Comparison of ENCODE assay signal across 8 mouse cellular contexts in the genomic region with DNA sequence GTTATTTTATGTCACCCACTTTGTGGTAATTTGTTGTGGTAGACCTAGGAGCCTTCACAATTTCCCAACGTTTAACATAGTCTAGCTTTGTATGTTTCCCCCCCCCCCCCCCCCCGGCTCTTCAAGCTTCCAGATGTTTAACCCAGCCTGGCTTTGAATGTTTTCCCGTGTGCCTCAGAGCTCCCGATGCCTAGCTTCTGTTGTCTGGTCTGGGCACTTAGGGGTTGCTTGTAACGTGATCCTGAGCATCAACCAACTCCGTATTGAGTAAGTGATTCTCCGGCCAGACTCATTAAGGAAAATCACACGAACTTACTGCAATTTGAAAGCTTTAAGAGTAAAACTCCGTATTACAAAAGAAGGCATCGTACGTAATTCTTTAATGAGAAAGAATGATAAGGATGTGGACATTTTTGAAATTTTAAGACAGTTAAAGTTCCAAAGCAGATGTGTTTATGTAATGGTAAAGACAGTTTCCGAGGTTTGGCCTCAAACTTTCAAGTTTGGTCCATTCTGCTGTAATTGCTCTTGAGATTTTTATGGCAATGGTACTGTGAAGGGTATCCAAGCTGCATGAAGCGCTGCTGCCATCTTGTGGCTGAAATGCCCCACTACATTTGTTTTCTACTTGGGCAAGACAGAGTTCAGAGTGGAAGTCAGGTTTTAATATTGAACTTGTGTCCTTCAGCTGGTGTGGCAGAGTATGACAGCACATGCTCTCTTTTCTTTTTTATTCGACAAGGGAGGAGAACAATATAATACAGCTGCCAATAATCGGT.
A peak's percentile ranks its signal among the peaks of the same experiment; 100 is the strongest.
DNase-seq lines count a peak whose midpoint lies in the region; ATAC-seq and TF ChIP-seq lines count a peak whose summit lies in the region.

No protein-coding gene starts in this region.

- WGBS in heart, embryonic 15.5 days = 27% methylated on average over 15 of the region's 15 CpGs
- WGBS in liver, embryonic 13.5 days (ENCODE audit: insufficient replicate concordance) = 36% methylated on average over 15 of the region's 15 CpGs
- 43% methylated on average over 15 of the region's 15 CpGs for WGBS in thymus, adult 2 months

- no peak for ATAC-seq in heart, embryonic 15.5 days (replicated peaks; ENCODE audit: insufficient number of reproducible peaks, insufficient read depth, low FRiP score, low read depth)
- no peak for ATAC-seq in liver, embryonic 13.5 days (ENCODE audit: low read depth)
- peak; percentile 41; the same call in 1 of the 2 replicates for ATAC-seq in neutrophil, adult 5-6 weeks (ENCODE audit: extremely low read depth, insufficient number of reproducible peaks, low FRiP score, poor library complexity, severe bottlenecking)

- DNase-seq in CD4-positive helper T cell, adult 2 months (ENCODE audit: low read depth, low spot score) = peak; percentile 41
- DNase-seq in brain, adult 2 months (ENCODE audit: low read depth, low spot score) = peak; percentile 89
- DNase-seq in kidney, postnatal 10 days = peak; percentile 87
- DNase-seq in liver, embryonic 13.5 days = peak; percentile 4
- DNase-seq in thymus, adult 2 months = peak; percentile 47

- H3K27ac ChIP-seq in embryonic fibroblast, embryonic 13.5 days (ENCODE audit: insufficient read depth, low read length) = no peak overlapping the region
- no peak overlapping the region for H3K27ac ChIP-seq in heart, embryonic 15.5 days
- H3K27ac ChIP-seq in liver, embryonic 13.5 days = no peak overlapping the region
- H3K27ac ChIP-seq in thymus, adult 2 months (ENCODE audit: control insufficient read depth, insufficient read depth, low read length) = no peak overlapping the region

- peak overlapping the region; percentile 33 for H3K4me2 ChIP-seq in heart, embryonic 15.5 days
- H3K4me2 ChIP-seq in liver, embryonic 13.5 days = no peak overlapping the region

- H3K4me3 ChIP-seq in embryonic fibroblast, embryonic 13.5 days (ENCODE audit: insufficient read depth, low read length) = no peak overlapping the region
- no peak overlapping the region for H3K4me3 ChIP-seq in heart, embryonic 15.5 days
- H3K4me3 ChIP-seq in liver, embryonic 13.5 days (replicated peaks) = no peak overlapping the region
- no peak overlapping the region for H3K4me3 ChIP-seq in thymus, adult 2 months (ENCODE audit: control insufficient read depth, insufficient read depth, low read length)

- H3K36me3 ChIP-seq in heart, embryonic 15.5 days = no peaks in the 10 kb centered on the region
- H3K36me3 ChIP-seq in liver, embryonic 13.5 days = no peaks in the 10 kb centered on the region
- H3K36me3 ChIP-seq in thymus, adult 2 months (ENCODE audit: control insufficient read depth, insufficient read depth, low read length) = no peaks in the 10 kb centered on the region

- H3K4me1 ChIP-seq in embryonic fibroblast, embryonic 13.5 days (ENCODE audit: control insufficient read depth, insufficient read depth, low read length) = no peaks in the 10 kb centered on the region
- H3K4me1 ChIP-seq in heart, embryonic 15.5 days (replicated peaks) = no peaks in the 10 kb centered on the region
- H3K4me1 ChIP-seq in liver, embryonic 13.5 days (replicated peaks) = no peaks in the 10 kb centered on the region
- no peaks in the 10 kb centered on the region for H3K4me1 ChIP-seq in thymus, adult 2 months (replicated peaks; ENCODE audit: control insufficient read depth, insufficient read depth, low read length)

- no peak for TF ChIP-seq POLR2A in embryonic fibroblast, embryonic 13.5 days (IDR thresholded peaks at IDR 0.05; ENCODE audit: low read depth, low read length)
- TF ChIP-seq POLR2A in thymus, adult 2 months (IDR thresholded peaks at IDR 0.05; ENCODE audit: control insufficient read depth, extremely low read depth, insufficient read depth, low read length, poor library complexity) = no peak

- no peaks in the 10 kb centered on the region for H3K9me3 ChIP-seq in heart, embryonic 15.5 days (replicated peaks)
- H3K9me3 ChIP-seq in liver, embryonic 13.5 days (replicated peaks) = no peaks in the 10 kb centered on the region

- peak; percentile 81 for TF ChIP-seq CTCF in embryonic fibroblast, embryonic 13.5 days (IDR thresholded peaks at IDR 0.05; ENCODE audit: borderline replicate concordance, insufficient read depth, low read length)
- no peak for TF ChIP-seq CTCF in thymus, adult 2 months (IDR thresholded peaks at IDR 0.05; ENCODE audit: borderline replicate concordance, control insufficient read depth, extremely low read depth, insufficient read depth, low read length, poor library complexity)

- no peak overlapping the region for H3K9ac ChIP-seq in heart, embryonic 15.5 days
- no peak overlapping the region for H3K9ac ChIP-seq in liver, embryonic 13.5 days

- H3K27me3 ChIP-seq in heart, embryonic 15.5 days = no peaks in the 10 kb centered on the region
- no peaks in the 10 kb centered on the region for H3K27me3 ChIP-seq in liver, embryonic 13.5 days
- no peaks in the 10 kb centered on the region for H3K27me3 ChIP-seq in thymus, adult 2 months (ENCODE audit: control insufficient read depth, insufficient read depth, low read length)

Comparison
In these comparisons a context has a peak if more than half of its experiments do, and no peak if none do; other contexts are left out.
1. DNase-seq: peak in every context shown above with its lines; median percentile 89 in brain, adult 2 months; 87 in kidney, postnatal 10 days; 47 in thymus, adult 2 months; 41 in CD4-positive helper T cell, adult 2 months; 4 in liver, embryonic 13.5 days.